Mouse (Mus musculus): ENCODE results near the gene Tnfrsf17.

GRCm38 (mm10) chr16:11271073-11271472, 42.5 kb upstream of the Tnfrsf17 start:
- TF ChIP-seq CTCF (IDR thresholded peaks at IDR 0.05; ENCODE audit: control insufficient read depth, insufficient read depth, low read length) (no peak), POLR2A (IDR thresholded peaks at IDR 0.05; ENCODE audit: borderline replicate concordance, control insufficient read depth, low read depth, low read length) (no peak)

Measured in bone marrow, adult 2 months (tissue).